Mouse (Mus musculus): Measurements from ENCODE around the gene Traf1. TPM values are rescaled to one million over a fixed set of nuclear protein-coding genes. Genes with fewer than 3 reads are reported as not detected.

Gene Traf1
- polyA plus RNA-seq, 1 experiment from 2014 or later = 1.8 TPM

- Histone ChIP-seq H3K27ac (ENCODE audit: low read length) (no peak overlapping the region), H3K9me3 (ENCODE audit: control insufficient read depth, low read length) (no peaks in the 10 kb centered on the region), H3K36me3 (ENCODE audit: control insufficient read depth, insufficient read depth) (no peaks in the 10 kb centered on the region), H3K4me1 (replicated peaks; ENCODE audit: control insufficient read depth, insufficient read depth, low read length) (0 out of 2 replicates have a peak, but pooled peaks cover 2% of the 10 kb centered on the region), H3K4me2 (ENCODE audit: low read length) (no peak overlapping the region), H3K4me3 (replicated peaks; ENCODE audit: low read length) (no peak overlapping the region), H3K9ac (replicated peaks; ENCODE audit: low read depth, low read length) (no peak overlapping the region), H3K27me3 (replicated peaks; ENCODE audit: control insufficient read depth, insufficient read depth, low read length) (no peaks in the 10 kb centered on the region)
- 37% methylated on average over 9 of the region's 9 CpGs for WGBS
- no peak for ATAC-seq
These were observed 8.6 kb upstream of the Traf1 start for GRCm38 (mm10) chr2:34970092-34970750.

- H3K4me2 ChIP-seq (ENCODE audit: low read length) = no peak overlapping the region
- no peak overlapping the region for H3K27ac ChIP-seq (ENCODE audit: low read length)
- ATAC-seq = no peak
These were observed 7.6 kb upstream of the Traf1 start for GRCm38 (mm10) chr2:34969166-34969565.

DNA sequence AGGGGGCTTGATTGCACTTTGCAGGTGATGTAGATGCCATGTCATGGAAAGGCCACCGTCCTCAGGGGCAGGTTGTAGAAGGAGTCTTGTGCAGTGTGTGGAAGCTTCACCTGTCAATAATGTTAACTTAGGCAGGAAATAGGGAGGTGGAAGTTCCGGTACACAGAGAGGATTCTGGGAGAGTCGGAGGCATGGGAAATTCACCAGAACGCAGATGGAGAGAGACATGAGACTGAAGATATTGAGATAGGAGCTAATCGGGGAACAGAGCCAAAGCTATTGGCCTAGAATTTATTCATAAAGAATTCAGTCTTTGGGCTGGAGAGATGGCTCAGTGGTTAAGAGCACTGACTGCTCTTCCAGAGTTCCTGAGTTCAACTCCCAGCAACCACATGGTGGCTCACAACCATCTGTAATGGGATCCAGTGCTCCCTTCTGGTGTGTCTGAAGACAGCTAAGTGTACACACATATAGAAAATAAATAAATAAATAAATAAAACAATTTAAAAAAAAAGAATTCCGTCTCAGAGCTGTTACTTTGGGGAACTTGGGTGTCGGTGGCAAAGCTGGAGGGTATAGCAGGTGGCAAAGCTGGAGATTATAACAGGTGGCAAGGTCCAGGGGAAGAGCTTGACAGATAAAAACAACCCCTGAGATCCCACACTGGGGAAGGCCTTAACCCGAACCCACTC, 4.8 kb upstream of the Traf1 start:
- WGBS = 90% methylated on average over 8 of the region's 8 CpGs

More at GRCm38 (mm10) chr2:34969166-34969565, 7.6 kb upstream of the Traf1 start:
- Histone ChIP-seq H3K27me3 (replicated peaks; ENCODE audit: control insufficient read depth, insufficient read depth, low read length) (no peaks in the 10 kb centered on the region), H3K36me3 (ENCODE audit: control insufficient read depth, insufficient read depth) (no peaks in the 10 kb centered on the region), H3K9ac (replicated peaks; ENCODE audit: low read depth, low read length) (no peak overlapping the region), H3K4me3 (replicated peaks; ENCODE audit: low read length) (no peak overlapping the region), H3K9me3 (ENCODE audit: control insufficient read depth, low read length) (no peaks in the 10 kb centered on the region), H3K4me1 (replicated peaks; ENCODE audit: control insufficient read depth, insufficient read depth, low read length) (0 out of 2 replicates have a peak, but pooled peaks cover 3% of the 10 kb centered on the region)
- 42% methylated on average over 7 of the region's 7 CpGs for WGBS

DNA sequence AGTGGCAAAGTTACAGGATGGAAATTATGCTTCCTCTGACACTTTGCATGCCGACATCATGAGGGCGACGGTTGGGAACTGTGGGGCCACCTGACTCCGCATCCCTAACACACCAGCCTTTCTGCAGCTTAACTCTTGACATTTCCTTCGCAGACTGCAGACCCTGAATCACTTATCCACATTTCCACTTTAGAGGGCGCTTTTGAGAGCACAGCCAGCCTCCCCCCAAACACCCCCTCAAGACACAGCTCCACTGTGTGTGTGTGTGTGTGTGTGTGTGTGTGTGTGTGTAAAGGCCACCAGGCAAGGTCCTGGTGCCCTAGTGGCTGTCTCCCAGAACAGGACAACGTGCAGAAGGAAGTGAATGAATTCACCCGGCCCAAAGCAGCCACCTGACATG, 4.2 kb upstream of the Traf1 start:
- no peak for ATAC-seq
- Histone ChIP-seq H3K9ac (replicated peaks; ENCODE audit: low read depth, low read length) (no peak overlapping the region), H3K9me3 (ENCODE audit: control insufficient read depth, low read length) (no peaks in the 10 kb centered on the region), H3K4me1 (replicated peaks; ENCODE audit: control insufficient read depth, insufficient read depth, low read length) (0 out of 2 replicates have a peak, but pooled peaks cover 3% of the 10 kb centered on the region), H3K4me2 (ENCODE audit: low read length) (no peak overlapping the region), H3K27ac (ENCODE audit: low read length) (no peak overlapping the region), H3K36me3 (ENCODE audit: control insufficient read depth, insufficient read depth) (no peaks in the 10 kb centered on the region), H3K27me3 (replicated peaks; ENCODE audit: control insufficient read depth, insufficient read depth, low read length) (no peaks in the 10 kb centered on the region), H3K4me3 (replicated peaks; ENCODE audit: low read length) (no peak overlapping the region)
- 68% methylated on average over 8 of the region's 8 CpGs for WGBS

More for the DNA sequence above, 4.8 kb upstream of the Traf1 start:
- Histone ChIP-seq H3K4me3 (replicated peaks; ENCODE audit: low read length) (no peak overlapping the region), H3K27me3 (replicated peaks; ENCODE audit: control insufficient read depth, insufficient read depth, low read length) (no peaks in the 10 kb centered on the region), H3K36me3 (ENCODE audit: control insufficient read depth, insufficient read depth) (no peaks in the 10 kb centered on the region), H3K9me3 (ENCODE audit: control insufficient read depth, low read length) (no peaks in the 10 kb centered on the region), H3K27ac (ENCODE audit: low read length) (no peak overlapping the region), H3K4me1 (replicated peaks; ENCODE audit: control insufficient read depth, insufficient read depth, low read length) (0 out of 2 replicates have a peak, but pooled peaks cover 3% of the 10 kb centered on the region), H3K4me2 (ENCODE audit: low read length) (no peak overlapping the region), H3K9ac (replicated peaks; ENCODE audit: low read depth, low read length) (no peak overlapping the region)
- ATAC-seq = no peak

- Histone ChIP-seq H3K4me2 (ENCODE audit: low read length) (no peak overlapping the region), H3K9ac (replicated peaks; ENCODE audit: low read depth, low read length) (no peak overlapping the region), H3K4me1 (replicated peaks; ENCODE audit: control insufficient read depth, insufficient read depth, low read length) (0 out of 2 replicates have a peak, but pooled peaks cover 3% of the 10 kb centered on the region), H3K27ac (ENCODE audit: low read length) (no peak overlapping the region), H3K27me3 (replicated peaks; ENCODE audit: control insufficient read depth, insufficient read depth, low read length) (no peaks in the 10 kb centered on the region), H3K36me3 (ENCODE audit: control insufficient read depth, insufficient read depth) (no peaks in the 10 kb centered on the region), H3K4me3 (replicated peaks; ENCODE audit: low read length) (no peak overlapping the region), H3K9me3 (ENCODE audit: control insufficient read depth, low read length) (no peaks in the 10 kb centered on the region)
- no peak for ATAC-seq
- WGBS = 41% methylated on average over 7 of the region's 9 CpGs
These were observed 3.7 kb upstream of the Traf1 start for GRCm38 (mm10) chr2:34965293-34965692.

- H3K27me3 ChIP-seq (replicated peaks; ENCODE audit: control insufficient read depth, insufficient read depth, low read length) = no peaks in the 10 kb centered on the region
- WGBS = 59% methylated on average over 9 of the region's 9 CpGs
- no peak overlapping the region for H3K9ac ChIP-seq (replicated peaks; ENCODE audit: low read depth, low read length)
- ATAC-seq = no peak
- no peak overlapping the region for H3K4me2 ChIP-seq (ENCODE audit: low read length)
- H3K9me3 ChIP-seq (ENCODE audit: control insufficient read depth, low read length) = no peaks in the 10 kb centered on the region
- H3K4me1 ChIP-seq (replicated peaks; ENCODE audit: control insufficient read depth, insufficient read depth, low read length) = 0 out of 2 replicates have a peak, but pooled peaks cover 3% of the 10 kb centered on the region
- no peaks in the 10 kb centered on the region for H3K36me3 ChIP-seq (ENCODE audit: control insufficient read depth, insufficient read depth)
- no peak overlapping the region for H3K4me3 ChIP-seq (replicated peaks; ENCODE audit: low read length)
- no peak overlapping the region for H3K27ac ChIP-seq (ENCODE audit: low read length)
These were observed 3.1 kb upstream of the Traf1 start for GRCm38 (mm10) chr2:34964651-34965050.

DNA sequence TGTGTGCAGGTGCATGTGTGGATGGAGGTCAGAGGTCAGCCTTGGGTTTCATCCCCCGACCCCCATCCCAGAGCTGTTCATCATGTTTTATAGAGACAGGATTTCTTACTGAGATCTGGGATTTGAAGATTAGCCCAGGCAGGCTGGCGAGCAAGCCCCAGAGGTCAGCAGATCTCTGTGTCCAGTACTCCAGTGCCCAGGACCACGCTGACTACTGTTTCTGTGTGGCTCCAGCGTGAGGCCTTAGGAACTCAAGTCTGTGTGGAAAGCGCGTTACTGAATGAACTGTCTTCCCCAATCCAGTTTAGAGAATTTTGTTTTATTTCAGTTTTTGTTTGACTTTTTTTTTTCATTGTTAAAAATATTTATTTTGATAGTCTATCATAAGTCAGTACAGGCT, 2.7 kb upstream of the Traf1 start:
- Histone ChIP-seq H3K27ac (ENCODE audit: low read length) (no peak overlapping the region), H3K4me2 (ENCODE audit: low read length) (no peak overlapping the region), H3K36me3 (ENCODE audit: control insufficient read depth, insufficient read depth) (no peaks in the 10 kb centered on the region), H3K4me1 (replicated peaks; ENCODE audit: control insufficient read depth, insufficient read depth, low read length) (0 out of 2 replicates have a peak, but pooled peaks cover 3% of the 10 kb centered on the region), H3K4me3 (replicated peaks; ENCODE audit: low read length) (no peak overlapping the region), H3K9ac (replicated peaks; ENCODE audit: low read depth, low read length) (no peak overlapping the region), H3K27me3 (replicated peaks; ENCODE audit: control insufficient read depth, insufficient read depth, low read length) (no peaks in the 10 kb centered on the region), H3K9me3 (ENCODE audit: control insufficient read depth, low read length) (no peaks in the 10 kb centered on the region)
- WGBS = 93% methylated on average over 6 of the region's 6 CpGs
- ATAC-seq = no peak

- ATAC-seq = no peak
These were observed 1.9 kb upstream of the Traf1 start for GRCm38 (mm10) chr2:34963371-34963956.

DNA sequence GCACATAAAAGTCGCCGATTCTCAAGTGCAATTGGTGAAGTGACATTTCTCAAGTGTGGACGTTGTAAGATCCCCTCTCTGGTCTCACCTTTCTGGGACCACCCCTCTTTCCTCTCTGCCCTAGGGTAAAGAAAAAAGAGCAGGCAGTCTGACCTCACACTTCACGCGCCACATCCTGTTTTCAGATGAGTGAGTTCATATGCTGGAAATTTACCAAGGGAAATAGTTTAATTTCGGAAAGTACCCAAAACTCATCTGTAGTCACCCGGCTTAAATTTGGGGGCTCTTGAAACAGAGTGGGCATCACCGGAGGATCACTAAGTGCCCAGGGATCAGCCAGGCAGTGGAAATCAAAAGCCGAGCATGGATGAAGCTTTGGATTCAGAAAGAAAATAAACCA, 1.3 kb upstream of the Traf1 start:
- Histone ChIP-seq H3K27me3 (replicated peaks; ENCODE audit: control insufficient read depth, insufficient read depth, low read length) (no peaks in the 10 kb centered on the region), H3K9me3 (ENCODE audit: control insufficient read depth, low read length) (no peaks in the 10 kb centered on the region), H3K4me1 (replicated peaks; ENCODE audit: control insufficient read depth, insufficient read depth, low read length) (0 out of 2 replicates have a peak, but pooled peaks cover 3% of the 10 kb centered on the region), H3K4me3 (replicated peaks; ENCODE audit: low read length) (no peak overlapping the region), H3K9ac (replicated peaks; ENCODE audit: low read depth, low read length) (no peak overlapping the region), H3K36me3 (ENCODE audit: control insufficient read depth, insufficient read depth) (no peaks in the 10 kb centered on the region), H3K27ac (ENCODE audit: low read length) (no peak overlapping the region), H3K4me2 (ENCODE audit: low read length) (no peak overlapping the region)
- 90% methylated on average over 9 of the region's 9 CpGs for WGBS
- ATAC-seq = no peak

More at GRCm38 (mm10) chr2:34963371-34963956, 1.9 kb upstream of the Traf1 start:
- H3K4me1 ChIP-seq (replicated peaks; ENCODE audit: control insufficient read depth, insufficient read depth, low read length) = 0 out of 2 replicates have a peak, but pooled peaks cover 3% of the 10 kb centered on the region
- whole genome bisulfite sequencing = 85% methylated on average over 13 of the region's 13 CpGs
- H3K4me2 ChIP-seq (ENCODE audit: low read length) = no peak overlapping the region
- H3K9me3 ChIP-seq (ENCODE audit: control insufficient read depth, low read length) = no peaks in the 10 kb centered on the region
- no peak overlapping the region for H3K4me3 ChIP-seq (replicated peaks; ENCODE audit: low read length)
- no peaks in the 10 kb centered on the region for H3K36me3 ChIP-seq (ENCODE audit: control insufficient read depth, insufficient read depth)
- no peak overlapping the region for H3K27ac ChIP-seq (ENCODE audit: low read length)
- no peak overlapping the region for H3K9ac ChIP-seq (replicated peaks; ENCODE audit: low read depth, low read length)
- H3K27me3 ChIP-seq (replicated peaks; ENCODE audit: control insufficient read depth, insufficient read depth, low read length) = no peaks in the 10 kb centered on the region
